Mouse (Mus musculus): Measurements from ENCODE around the gene Theg. TPM values are rescaled to one million over a fixed set of nuclear protein-coding genes. Genes with fewer than 3 reads are reported as not detected.

Theg gene
- polyA plus RNA-seq, 1 experiment from 2014 or later = not detected

GRCm38 (mm10) chr10:79584426-79584825 is 2.7 kb downstream of the Theg start:
- Histone ChIP-seq H3K36me3 (ENCODE audit: control insufficient read depth, insufficient read depth, low read length) (no peaks in the 10 kb centered on the region), H3K9me3 (ENCODE audit: control insufficient read depth, low read length) (no peaks in the 10 kb centered on the region), H3K4me3 (ENCODE audit: low read depth, low read length) (no peak overlapping the region), H3K27me3 (ENCODE audit: control insufficient read depth, insufficient read depth, low read length) (no peaks in the 10 kb centered on the region), H3K9ac (replicated peaks; ENCODE audit: low read depth, low read length) (no peak overlapping the region), H3K4me1 (ENCODE audit: control insufficient read depth, insufficient read depth, low read length) (no peaks in the 10 kb centered on the region), H3K27ac (ENCODE audit: low read depth, low read length) (no peak overlapping the region), H3K4me2 (ENCODE audit: low read depth, low read length) (no peak overlapping the region)
- 86% methylated on average over 9 of the region's 9 CpGs for WGBS
- no peak for ATAC-seq (ENCODE audit: low read depth)

GRCm38 (mm10) chr10:79584021-79584420 is 3.1 kb downstream of the Theg start:
- H3K27me3 ChIP-seq (ENCODE audit: control insufficient read depth, insufficient read depth, low read length) = no peaks in the 10 kb centered on the region

GRCm38 (mm10) chr10:79581501-79581900 is 5.6 kb downstream of the Theg start:
- no peaks in the 10 kb centered on the region for H3K27me3 ChIP-seq (ENCODE audit: control insufficient read depth, insufficient read depth, low read length)
- no peak overlapping the region for H3K4me3 ChIP-seq (ENCODE audit: low read depth, low read length)
- no peaks in the 10 kb centered on the region for H3K36me3 ChIP-seq (ENCODE audit: control insufficient read depth, insufficient read depth, low read length)
- WGBS = 93% methylated on average over 8 of the region's 8 CpGs
- no peak overlapping the region for H3K27ac ChIP-seq (ENCODE audit: low read depth, low read length)
- no peak overlapping the region for H3K9ac ChIP-seq (replicated peaks; ENCODE audit: low read depth, low read length)
- H3K4me2 ChIP-seq (ENCODE audit: low read depth, low read length) = no peak overlapping the region
- no peaks in the 10 kb centered on the region for H3K4me1 ChIP-seq (ENCODE audit: control insufficient read depth, insufficient read depth, low read length)
- H3K9me3 ChIP-seq (ENCODE audit: control insufficient read depth, low read length) = no peaks in the 10 kb centered on the region
- ATAC-seq (ENCODE audit: low read depth) = no peak

More at GRCm38 (mm10) chr10:79584021-79584420, 3.1 kb downstream of the Theg start:
- no peak overlapping the region for H3K4me2 ChIP-seq (ENCODE audit: low read depth, low read length)
- WGBS = 63% methylated on average over 7 of the region's 7 CpGs
- ATAC-seq (ENCODE audit: low read depth) = no peak
- no peaks in the 10 kb centered on the region for H3K4me1 ChIP-seq (ENCODE audit: control insufficient read depth, insufficient read depth, low read length)
- no peaks in the 10 kb centered on the region for H3K9me3 ChIP-seq (ENCODE audit: control insufficient read depth, low read length)
- H3K4me3 ChIP-seq (ENCODE audit: low read depth, low read length) = no peak overlapping the region
- no peaks in the 10 kb centered on the region for H3K36me3 ChIP-seq (ENCODE audit: control insufficient read depth, insufficient read depth, low read length)
- no peak overlapping the region for H3K9ac ChIP-seq (replicated peaks; ENCODE audit: low read depth, low read length)
- no peak overlapping the region for H3K27ac ChIP-seq (ENCODE audit: low read depth, low read length)

GRCm38 (mm10) chr10:79580811-79581210 is 6.3 kb downstream of the Theg start:
- no peaks in the 10 kb centered on the region for H3K4me1 ChIP-seq (ENCODE audit: control insufficient read depth, insufficient read depth, low read length)
- no peak for ATAC-seq (ENCODE audit: low read depth)
- 36% methylated on average over 6 of the region's 6 CpGs for WGBS
- no peak overlapping the region for H3K4me2 ChIP-seq (ENCODE audit: low read depth, low read length)
- H3K36me3 ChIP-seq (ENCODE audit: control insufficient read depth, insufficient read depth, low read length) = no peaks in the 10 kb centered on the region
- H3K27ac ChIP-seq (ENCODE audit: low read depth, low read length) = no peak overlapping the region
- no peak overlapping the region for H3K4me3 ChIP-seq (ENCODE audit: low read depth, low read length)
- H3K9me3 ChIP-seq (ENCODE audit: control insufficient read depth, low read length) = no peaks in the 10 kb centered on the region
- no peak overlapping the region for H3K9ac ChIP-seq (replicated peaks; ENCODE audit: low read depth, low read length)
- H3K27me3 ChIP-seq (ENCODE audit: control insufficient read depth, insufficient read depth, low read length) = no peaks in the 10 kb centered on the region

- H3K4me1 ChIP-seq (ENCODE audit: control insufficient read depth, insufficient read depth, low read length) = no peaks in the 10 kb centered on the region
- no peak for ATAC-seq (ENCODE audit: low read depth)
- H3K27me3 ChIP-seq (ENCODE audit: control insufficient read depth, insufficient read depth, low read length) = no peaks in the 10 kb centered on the region
- H3K9me3 ChIP-seq (ENCODE audit: control insufficient read depth, low read length) = no peaks in the 10 kb centered on the region
- WGBS = 71% methylated on average over 7 of the region's 7 CpGs
- H3K27ac ChIP-seq (ENCODE audit: low read depth, low read length) = no peak overlapping the region
- no peak overlapping the region for H3K4me2 ChIP-seq (ENCODE audit: low read depth, low read length)
- H3K4me3 ChIP-seq (ENCODE audit: low read depth, low read length) = no peak overlapping the region
- no peak overlapping the region for H3K9ac ChIP-seq (replicated peaks; ENCODE audit: low read depth, low read length)
- H3K36me3 ChIP-seq (ENCODE audit: control insufficient read depth, insufficient read depth, low read length) = no peaks in the 10 kb centered on the region
Measured at GRCm38 (mm10) chr10:79580356-79580755, 6.8 kb downstream of the Theg start.

- no peaks in the 10 kb centered on the region for H3K36me3 ChIP-seq (ENCODE audit: control insufficient read depth, insufficient read depth, low read length)
- WGBS = 83% methylated on average over 12 of the region's 12 CpGs
- no peaks in the 10 kb centered on the region for H3K4me1 ChIP-seq (ENCODE audit: control insufficient read depth, insufficient read depth, low read length)
- no peak overlapping the region for H3K4me3 ChIP-seq (ENCODE audit: low read depth, low read length)
- no peak overlapping the region for H3K4me2 ChIP-seq (ENCODE audit: low read depth, low read length)
- H3K27me3 ChIP-seq (ENCODE audit: control insufficient read depth, insufficient read depth, low read length) = no peaks in the 10 kb centered on the region
- H3K27ac ChIP-seq (ENCODE audit: low read depth, low read length) = no peak overlapping the region
- H3K9ac ChIP-seq (replicated peaks; ENCODE audit: low read depth, low read length) = no peak overlapping the region
- H3K9me3 ChIP-seq (ENCODE audit: control insufficient read depth, low read length) = no peaks in the 10 kb centered on the region
- ATAC-seq (ENCODE audit: low read depth) = no peak
Measured at GRCm38 (mm10) chr10:79579781-79580180, 7.3 kb downstream of the Theg start.

GRCm38 (mm10) chr10:79578891-79579290 is 8.2 kb downstream of the Theg start:
- ATAC-seq (ENCODE audit: low read depth) = no peak
- WGBS = 76% methylated on average over 7 of the region's 7 CpGs
- Histone ChIP-seq H3K36me3 (ENCODE audit: control insufficient read depth, insufficient read depth, low read length) (no peaks in the 10 kb centered on the region), H3K9me3 (ENCODE audit: control insufficient read depth, low read length) (no peaks in the 10 kb centered on the region), H3K27me3 (ENCODE audit: control insufficient read depth, insufficient read depth, low read length) (no peaks in the 10 kb centered on the region), H3K4me3 (ENCODE audit: low read depth, low read length) (no peak overlapping the region), H3K4me1 (ENCODE audit: control insufficient read depth, insufficient read depth, low read length) (no peaks in the 10 kb centered on the region), H3K4me2 (ENCODE audit: low read depth, low read length) (no peak overlapping the region), H3K9ac (replicated peaks; ENCODE audit: low read depth, low read length) (no peak overlapping the region), H3K27ac (ENCODE audit: low read depth, low read length) (no peak overlapping the region)

- 56% methylated on average over 9 of the region's 9 CpGs for WGBS
- Histone ChIP-seq H3K4me1 (ENCODE audit: control insufficient read depth, insufficient read depth, low read length) (no peaks in the 10 kb centered on the region), H3K36me3 (ENCODE audit: control insufficient read depth, insufficient read depth, low read length) (no peaks in the 10 kb centered on the region), H3K9me3 (ENCODE audit: control insufficient read depth, low read length) (no peaks in the 10 kb centered on the region), H3K27me3 (ENCODE audit: control insufficient read depth, insufficient read depth, low read length) (no peaks in the 10 kb centered on the region), H3K4me2 (ENCODE audit: low read depth, low read length) (no peak overlapping the region), H3K27ac (ENCODE audit: low read depth, low read length) (no peak overlapping the region), H3K9ac (replicated peaks; ENCODE audit: low read depth, low read length) (no peak overlapping the region), H3K4me3 (ENCODE audit: low read depth, low read length) (no peak overlapping the region)
- ATAC-seq (ENCODE audit: low read depth) = no peak
Measured at GRCm38 (mm10) chr10:79578276-79578675, 8.9 kb downstream of the Theg start.

- Histone ChIP-seq H3K9ac (replicated peaks; ENCODE audit: low read depth, low read length) (no peak overlapping the region), H3K36me3 (ENCODE audit: control insufficient read depth, insufficient read depth, low read length) (no peaks in the 10 kb centered on the region), H3K4me1 (ENCODE audit: control insufficient read depth, insufficient read depth, low read length) (no peaks in the 10 kb centered on the region), H3K27me3 (ENCODE audit: control insufficient read depth, insufficient read depth, low read length) (no peaks in the 10 kb centered on the region), H3K4me2 (ENCODE audit: low read depth, low read length) (no peak overlapping the region), H3K4me3 (ENCODE audit: low read depth, low read length) (no peak overlapping the region), H3K27ac (ENCODE audit: low read depth, low read length) (no peak overlapping the region), H3K9me3 (ENCODE audit: control insufficient read depth, low read length) (no peaks in the 10 kb centered on the region)
- ATAC-seq (ENCODE audit: low read depth) = no peak
- WGBS = 77% methylated on average over 4 of the region's 4 CpGs
Measured at GRCm38 (mm10) chr10:79577376-79577775, 9.8 kb downstream of the Theg start.

- no peak for ATAC-seq (ENCODE audit: low read depth)
- 83% methylated on average over 6 of the region's 6 CpGs for WGBS
Measured at GRCm38 (mm10) chr10:79575754-79576153, 11.4 kb downstream of the Theg start.

More at GRCm38 (mm10) chr10:79575754-79576153, 11.4 kb downstream of the Theg start:
- H3K9ac ChIP-seq (replicated peaks; ENCODE audit: low read depth, low read length) = no peak overlapping the region
- H3K36me3 ChIP-seq (ENCODE audit: control insufficient read depth, insufficient read depth, low read length) = no peaks in the 10 kb centered on the region
- H3K27ac ChIP-seq (ENCODE audit: low read depth, low read length) = no peak overlapping the region
- H3K4me1 ChIP-seq (ENCODE audit: control insufficient read depth, insufficient read depth, low read length) = no peaks in the 10 kb centered on the region
- no peaks in the 10 kb centered on the region for H3K9me3 ChIP-seq (ENCODE audit: control insufficient read depth, low read length)
- H3K4me2 ChIP-seq (ENCODE audit: low read depth, low read length) = no peak overlapping the region
- no peaks in the 10 kb centered on the region for H3K27me3 ChIP-seq (ENCODE audit: control insufficient read depth, insufficient read depth, low read length)
- no peak overlapping the region for H3K4me3 ChIP-seq (ENCODE audit: low read depth, low read length)
